Comparison of ENCODE assay signal across 8 mouse cellular contexts in genomic region chr11:49242944-49243626, GRCm38 (mm10). TPM values are rescaled to one million over a fixed set of nuclear protein-coding genes. Genes with fewer than 3 reads are reported as not detected.
DNase-seq lines count a peak whose midpoint lies in the region; ATAC-seq and TF ChIP-seq lines count a peak whose summit lies in the region.

No protein-coding gene starts in this region.

- no peak for TF ChIP-seq EP300 in ES-Bruce4 (IDR thresholded peaks at IDR 0.05; ENCODE audit: insufficient read depth, low read depth, low read length)

- no peaks in the 10 kb centered on the region for H3K27me3 ChIP-seq in ES-Bruce4 (ENCODE audit: control insufficient read depth, insufficient read depth, low read length, poor library complexity, severe bottlenecking)
- H3K27me3 ChIP-seq in forebrain, embryonic 13.5 days: no peaks in the 10 kb centered on the region
- no peaks in the 10 kb centered on the region for H3K27me3 ChIP-seq in liver, embryonic 15.5 days

- peak overlapping the region; percentile 93 for H3K4me3 ChIP-seq in ES-Bruce4 (ENCODE audit: low read depth, low read length)
- peak overlapping the region; percentile 65 for H3K4me3 ChIP-seq in forebrain, embryonic 13.5 days
- H3K4me3 ChIP-seq in liver, embryonic 15.5 days (replicated peaks): peak overlapping the region; percentile 68

- TF ChIP-seq POLR2A in ES-Bruce4 (IDR thresholded peaks at IDR 0.05; ENCODE audit: insufficient read depth, low read length): no peak

- no peaks in the 10 kb centered on the region; the same call in 1 of the 2 replicates for H3K36me3 ChIP-seq in ES-Bruce4 (ENCODE audit: control insufficient read depth, insufficient read depth, low read length, poor library complexity, severe bottlenecking)
- H3K36me3 ChIP-seq in forebrain, embryonic 13.5 days (ENCODE audit: poor library complexity, severe bottlenecking): no peaks in the 10 kb centered on the region
- no peaks in the 10 kb centered on the region for H3K36me3 ChIP-seq in liver, embryonic 15.5 days (replicated peaks)

- ATAC-seq in forebrain, embryonic 13.5 days: 0 out of 2 replicates have a peak, but pooled peaks have one; percentile 6
- no peak for ATAC-seq in liver, embryonic 15.5 days (ENCODE audit: insufficient read depth)

- H3K4me1 ChIP-seq in ES-Bruce4 (ENCODE audit: control insufficient read depth, insufficient read depth, low read length): no peaks in the 10 kb centered on the region
- peaks cover 28% of the 10 kb centered on the region for H3K4me1 ChIP-seq in forebrain, embryonic 13.5 days
- H3K4me1 ChIP-seq in liver, embryonic 15.5 days (replicated peaks): peaks cover 58% of the 10 kb centered on the region

- no peaks in the 10 kb centered on the region for H3K9me3 ChIP-seq in ES-Bruce4 (replicated peaks; ENCODE audit: control insufficient read depth, insufficient read depth, low read length, poor library complexity, severe bottlenecking)
- H3K9me3 ChIP-seq in forebrain, embryonic 13.5 days (replicated peaks): no peaks in the 10 kb centered on the region
- H3K9me3 ChIP-seq in liver, embryonic 15.5 days (replicated peaks): no peaks in the 10 kb centered on the region

- no peak for TF ChIP-seq CTCF in ES-Bruce4 (IDR thresholded peaks at IDR 0.05; ENCODE audit: low read depth, low read length)

- H3K27ac ChIP-seq in ES-Bruce4 (ENCODE audit: insufficient read depth, low read length): peak overlapping the region; percentile 81
- H3K27ac ChIP-seq in forebrain, embryonic 13.5 days: peak overlapping the region; percentile 92
- peak overlapping the region; percentile 94 for H3K27ac ChIP-seq in liver, embryonic 15.5 days (replicated peaks)

- peak overlapping the region; percentile 69 for H3K9ac ChIP-seq in ES-Bruce4 (ENCODE audit: low read depth, poor library complexity, severe bottlenecking)
- H3K9ac ChIP-seq in forebrain, embryonic 13.5 days: peak overlapping the region; percentile 78
- peak overlapping the region; percentile 60 for H3K9ac ChIP-seq in liver, embryonic 15.5 days

- peak; percentile 55 for DNase-seq in heart, adult 11 months
- no peak for DNase-seq in heart, postnatal 4 days
- DNase-seq in adrenal gland, adult (ENCODE audit: inconsistent age in 2 of 2, low spot score in 1 of 2): no peak
- no peak for DNase-seq in spleen, postnatal 14 days (ENCODE audit: low spot score in 2 of 2)
- DNase-seq in ovary, adult 18-20 months (ENCODE audit: low spot score): no peak

- peak overlapping the region; percentile 69 for H3K4me2 ChIP-seq in forebrain, embryonic 13.5 days
- H3K4me2 ChIP-seq in liver, embryonic 15.5 days: peak overlapping the region; percentile 86

- WGBS in forebrain, embryonic 13.5 days: 20% methylated on average over 11 of the region's 11 CpGs
- WGBS in liver, embryonic 15.5 days (ENCODE audit: insufficient replicate concordance): 21% methylated on average over 11 of the region's 11 CpGs

RNA-seq across cellular contexts. Expression of gene Mgat1, which starts 0.9 kb away (rescaled TPM):
- total RNA-seq in heart, postnatal 4 days (2021): 10 to 100 TPM; 71.2 to 76.7 TPM
- 16.5 and 21.1 TPM in 2 replicates for polyA plus RNA-seq in ES-Bruce4 (2011; ENCODE audit: insufficient read depth, insufficient read length, low read depth, missing spikeins)
- polyA plus RNA-seq in forebrain, embryonic 13.5 days (2015; fragmentation: Nextera tagmentation; extraction: Ambion mirVana): 25.5 and 30.6 TPM in 2 replicates
- polyA plus RNA-seq in liver, embryonic 15.5 days (2015; fragmentation: Nextera tagmentation; extraction: Ambion mirVana): 35.1 and 45.6 TPM in 2 replicates

RNA-seq across cellular contexts. Expression of gene Olfr1393, which starts 35.0 kb away (rescaled TPM):
- total RNA-seq in heart, postnatal 4 days (2021): under 1 TPM; 0.23 to 0.33 TPM
- polyA plus RNA-seq in ES-Bruce4 (2011; ENCODE audit: insufficient read depth, insufficient read length, low read depth, missing spikeins): not detected in 2 replicates
- polyA plus RNA-seq in forebrain, embryonic 13.5 days (2015; fragmentation: Nextera tagmentation; extraction: Ambion mirVana): 0.08 and 0.13 TPM in 2 replicates
- not detected in 2 replicates for polyA plus RNA-seq in liver, embryonic 15.5 days (2015; fragmentation: Nextera tagmentation; extraction: Ambion mirVana)

RNA-seq across cellular contexts. Expression of gene Zfp62, which starts 40.0 kb away (rescaled TPM):
- total RNA-seq in heart, postnatal 4 days (2021): 10 to 100 TPM; 37.2 to 37.7 TPM
- polyA plus RNA-seq in ES-Bruce4 (2011; ENCODE audit: insufficient read depth, insufficient read length, low read depth, missing spikeins): 29.3 and 33.6 TPM in 2 replicates
- polyA plus RNA-seq in forebrain, embryonic 13.5 days (2015; fragmentation: Nextera tagmentation; extraction: Ambion mirVana): 58.5 and 58.6 TPM in 2 replicates
- 10.2 and 10.4 TPM in 2 replicates for polyA plus RNA-seq in liver, embryonic 15.5 days (2015; fragmentation: Nextera tagmentation; extraction: Ambion mirVana)

RNA-seq across cellular contexts. Expression of gene Olfr1392, which starts 42.0 kb away (rescaled TPM):
- total RNA-seq in heart, postnatal 4 days (2021): under 1 TPM in 1 of 2 experiments, not detected in 1; 0.11 TPM
- not detected in 2 replicates for polyA plus RNA-seq in ES-Bruce4 (2011; ENCODE audit: insufficient read depth, insufficient read length, low read depth, missing spikeins)
- not detected in 2 replicates for polyA plus RNA-seq in forebrain, embryonic 13.5 days (2015; fragmentation: Nextera tagmentation; extraction: Ambion mirVana)
- not detected in 2 replicates for polyA plus RNA-seq in liver, embryonic 15.5 days (2015; fragmentation: Nextera tagmentation; extraction: Ambion mirVana)

RNA-seq across cellular contexts. Expression of gene Btnl9, which starts 56.1 kb away (rescaled TPM):
- total RNA-seq in heart, postnatal 4 days (2021): 10 to 100 TPM; 38.4 to 40.3 TPM
- not detected in 2 replicates for polyA plus RNA-seq in ES-Bruce4 (2011; ENCODE audit: insufficient read depth, insufficient read length, low read depth, missing spikeins)
- 0.03 and 0.26 TPM in 2 replicates for polyA plus RNA-seq in forebrain, embryonic 13.5 days (2015; fragmentation: Nextera tagmentation; extraction: Ambion mirVana)
- polyA plus RNA-seq in liver, embryonic 15.5 days (2015; fragmentation: Nextera tagmentation; extraction: Ambion mirVana): 0.76 and 1.6 TPM in 2 replicates
